Mouse (Mus musculus): ENCODE measurements around the gene Fat1.
"Not testable (repeated sequence)": the region's sequence is repeated elsewhere in the genome, so short reads cannot be mapped to it uniquely, and the experiment has no call there.

The Fat1 gene

GRCm38 (mm10) chr8:45065391-45065790, 130.1 kb downstream of the Fat1 start:
- not testable (repeated sequence) for DNase-seq (ENCODE audit: low read depth)

GRCm38 (mm10) chr8:45068759-45069386, 133.6 kb downstream of the Fat1 start, which contains the start of gene Mtnr1a:
Gene Mtnr1a, plus strand, starts transcription at chr8:45069137.
- DNase-seq (ENCODE audit: low read depth) = peak; percentile 35

DNA sequence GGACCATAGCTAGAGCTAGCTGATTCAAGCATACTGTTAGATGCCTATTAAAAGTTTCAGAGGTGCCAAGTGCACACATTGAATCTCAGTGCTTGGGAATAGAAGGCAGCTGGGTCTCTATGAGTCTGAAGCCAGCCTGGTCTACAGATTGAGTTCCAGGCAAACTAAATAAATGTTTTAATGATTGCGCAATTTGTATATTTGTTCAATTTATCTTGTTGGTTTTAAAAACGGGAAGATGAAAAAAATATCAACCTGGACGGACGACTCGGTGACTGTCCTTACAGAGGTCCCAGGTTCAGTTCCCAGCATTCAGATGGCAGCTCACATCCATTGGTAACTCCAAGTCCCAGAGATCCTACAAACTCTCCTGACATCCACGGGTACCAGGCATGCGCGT, 135.7 kb downstream of the Fat1 start:
- no peak for DNase-seq (ENCODE audit: low read depth)

DNA sequence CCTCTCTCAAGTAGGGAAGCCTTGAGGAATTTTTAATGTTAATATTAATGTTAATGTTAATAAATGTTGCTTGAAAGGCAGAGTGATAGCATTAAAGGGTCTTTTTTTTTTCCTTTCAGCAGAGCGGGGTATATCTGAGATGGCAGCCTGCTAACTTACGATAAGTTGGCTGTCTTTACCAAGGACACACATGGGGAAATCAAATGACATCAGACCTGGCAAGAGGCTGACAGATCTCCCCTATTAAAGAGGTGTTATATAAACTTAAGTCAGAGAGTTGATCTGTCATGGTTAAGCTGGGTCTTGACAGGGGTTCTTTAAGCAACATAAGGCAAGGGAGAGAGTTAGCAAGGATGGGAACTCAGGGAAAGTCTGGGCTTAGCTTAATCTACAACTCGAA, 145.6 kb downstream of the Fat1 start:
- no peak for DNase-seq (ENCODE audit: low read depth)

- DNase-seq (ENCODE audit: low read depth) = no peak
Observed at GRCm38 (mm10) chr8:45093599-45093998, 158.4 kb downstream of the Fat1 start.
